Mouse (Mus musculus) liver, embryonic 11.5 days (tissue): ENCODE data around the gene Fam198b. TPM values are rescaled to one million over a fixed set of nuclear protein-coding genes. Genes with fewer than 3 reads are reported as not detected.
A peak's percentile ranks its signal among the peaks of the same experiment; 100 is the strongest.

Experiments
- ATAC-seq: fragments of 200-750 bp; cut with Nextera tagmentation; replicated peaks from 2 replicates; pipeline ENCODE4 v1.8.0; 2017; ENCODE audit warnings: moderate number of reproducible peaks, mild to moderate bottlenecking, moderate TSS enrichment, moderate library complexity; ENCODE audit not compliant: low FRiP score
- DNase-seq: peaks from one replicate; pipeline ENCODE4 v3.0.0-alpha.2; 2017; ENCODE audit warnings: low spot score
- H3K27ac ChIP-seq: fragments of 300-500 bp; sonication (generic); 2 replicates; pipeline ENCODE4 v1.5.1; 2014; ENCODE audit warnings: mild to moderate bottlenecking, low read depth, low read length, control low read depth
- H3K27me3 ChIP-seq: fragments of 300-500 bp; sonication (generic); replicated peaks from 2 replicates; pipeline ENCODE4 v1.6.1; 2014; ENCODE audit warnings: low read length, mixed read lengths; ENCODE audit not compliant: control insufficient read depth, insufficient read depth
- H3K36me3 ChIP-seq: fragments of 300-500 bp; sonication (generic); 2 replicates; pipeline ENCODE4 v1.6.1; 2014; ENCODE audit warnings: mild to moderate bottlenecking, low read length, moderate library complexity, mixed read lengths; ENCODE audit not compliant: control insufficient read depth, insufficient read depth
- H3K4me1 ChIP-seq: fragments of 300-500 bp; sonication (generic); replicated peaks from 2 replicates; pipeline ENCODE4 v1.6.1; 2014; ENCODE audit warnings: low read length, mixed read lengths; ENCODE audit not compliant: control insufficient read depth, insufficient read depth
- H3K4me2 ChIP-seq: fragments of 300-500 bp; sonication (generic); 2 replicates; pipeline ENCODE4 v1.6.1; 2014; ENCODE audit warnings: mild to moderate bottlenecking, control low read depth, moderate library complexity
- H3K4me3 ChIP-seq: fragments of 300-500 bp; sonication (generic); 2 replicates; pipeline ENCODE4 v1.5.1; 2014; ENCODE audit warnings: low read depth, low read length, control low read depth
- H3K9ac ChIP-seq: fragments of 300-500 bp; sonication (generic); 2 replicates; pipeline ENCODE4 v1.6.1; 2014; ENCODE audit warnings: low read depth, low read length, control low read depth
- H3K9me3 ChIP-seq: fragments of 300-500 bp; sonication (generic); 2 replicates; pipeline ENCODE4 v1.6.1; 2016; ENCODE audit warnings: low read length, inconsistent platforms, mixed read lengths; ENCODE audit not compliant: control insufficient read depth
- WGBS: fragments of 180-500 bp; shearing (Covaris S2); extraction: QIAGEN DNeasy Blood & Tissue Kit; methylation state at CpG from one replicate; pipeline ENCODE4 v1.1.7; 2014; 5-methylcytosine and 5-hydroxymethylcytosine counted together
- polyA plus RNA-seq: library from polyadenylated mRNA; unstranded; fragments of >200 nt; fragmentation: Nextera tagmentation; extraction: Ambion mirVana; gene quantifications from 2 replicates; pipeline ENCODE4 v1.2.1, GENCODE M21; 2014

The Fam198b gene
- polyA plus RNA-seq, 1 experiment from 2014 or later, result 5.9 TPM

DNA sequence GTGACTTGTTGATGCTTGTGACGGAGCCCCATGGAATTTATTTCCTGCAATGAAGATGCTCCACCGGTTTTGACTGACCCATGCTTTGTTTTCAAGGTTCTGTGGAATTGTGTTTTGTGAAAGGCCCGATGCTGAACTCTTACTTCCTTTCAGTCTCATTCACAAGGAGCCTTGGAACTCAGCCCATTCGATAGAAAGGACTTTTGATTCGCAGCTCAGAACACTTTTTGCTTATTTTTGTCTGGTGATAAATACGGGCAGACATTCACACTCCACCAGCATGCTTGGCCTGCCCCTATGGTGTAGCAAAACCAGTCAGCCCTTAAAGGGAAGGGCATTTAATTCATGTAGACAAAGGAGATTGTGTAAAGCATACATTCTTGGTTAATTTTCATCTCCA lies 19.5 kb downstream of the Fam198b start:
- 79% methylated on average over 6 of the region's 6 CpGs for WGBS
- no peak overlapping the region for H3K27ac ChIP-seq

GRCm38 (mm10) chr3:79904238-79904757 lies 20.0 kb downstream of the Fam198b start:
- no peak overlapping the region for H3K27ac ChIP-seq

More for the DNA sequence above, 19.5 kb downstream of the Fam198b start:
- Histone ChIP-seq H3K4me2 (no peak overlapping the region), H3K9me3 (no peaks in the 10 kb centered on the region), H3K9ac (no peak overlapping the region), H3K4me3 (no peak overlapping the region), H3K36me3 (no peaks in the 10 kb centered on the region), H3K27me3 (no peaks in the 10 kb centered on the region), H3K4me1 (peaks cover 9% of the 10 kb centered on the region)
- ATAC-seq (no peak), DNase-seq (peak; percentile 22)

GRCm38 (mm10) chr3:79905397-79905796 lies 21.1 kb downstream of the Fam198b start:
- Histone ChIP-seq H3K9ac (no peak overlapping the region), H3K4me2 (no peak overlapping the region), H3K4me1 (peaks cover 9% of the 10 kb centered on the region), H3K9me3 (no peaks in the 10 kb centered on the region), H3K36me3 (no peaks in the 10 kb centered on the region), H3K4me3 (no peak overlapping the region), H3K27me3 (no peaks in the 10 kb centered on the region), H3K27ac (no peak overlapping the region)
- DNase-seq (no peak), ATAC-seq (no peak)

More at GRCm38 (mm10) chr3:79904238-79904757, 20.0 kb downstream of the Fam198b start:
- Histone ChIP-seq H3K9ac (no peak overlapping the region), H3K4me2 (no peak overlapping the region), H3K4me3 (no peak overlapping the region), H3K9me3 (no peaks in the 10 kb centered on the region), H3K36me3 (no peaks in the 10 kb centered on the region), H3K4me1 (peaks cover 9% of the 10 kb centered on the region), H3K27me3 (no peaks in the 10 kb centered on the region)
- ATAC-seq, result no peak
- 75% methylated on average over 10 of the region's 10 CpGs for WGBS
- no peak for DNase-seq

GRCm38 (mm10) chr3:79906250-79907045 lies 22.1 kb downstream of the Fam198b start:
- 46% methylated on average over 5 of the region's 5 CpGs for WGBS
- Histone ChIP-seq H3K9me3 (no peaks in the 10 kb centered on the region), H3K27ac (no peak overlapping the region), H3K9ac (no peak overlapping the region), H3K4me2 (no peak overlapping the region; the same call in 1 of the 2 replicates), H3K36me3 (no peaks in the 10 kb centered on the region), H3K4me1 (peaks cover 9% of the 10 kb centered on the region), H3K27me3 (no peaks in the 10 kb centered on the region), H3K4me3 (no peak overlapping the region)
- DNase-seq, result peak; percentile 17
- ATAC-seq, result no peak

DNA sequence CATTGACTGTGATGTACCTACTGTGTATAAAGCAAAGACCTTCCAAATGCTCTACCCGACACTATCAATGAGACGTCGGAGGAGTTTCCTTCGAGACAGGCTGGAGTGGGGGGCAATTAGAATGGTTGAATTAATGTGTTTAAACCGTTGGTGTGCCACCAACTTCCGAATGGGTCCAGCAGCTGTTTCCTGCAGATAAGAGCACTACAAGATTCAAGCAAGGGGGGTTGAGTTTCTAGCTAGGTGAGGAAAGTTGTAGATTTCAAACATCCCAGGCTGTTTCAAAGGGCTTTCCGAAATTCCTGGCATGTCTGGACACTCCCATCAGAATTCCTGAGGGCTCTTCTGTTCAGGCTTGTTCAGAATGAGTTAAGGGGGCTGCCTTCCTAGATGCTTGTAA lies 22.9 kb downstream of the Fam198b start:
- no peak for DNase-seq
- no peaks in the 10 kb centered on the region for H3K36me3 ChIP-seq
- peak overlapping the region; percentile 35; the same call in 1 of the 2 replicates for H3K4me2 ChIP-seq
- H3K9ac ChIP-seq, result no peak overlapping the region
- no peak overlapping the region for H3K27ac ChIP-seq
- WGBS, result 25% methylated on average over 7 of the region's 7 CpGs
- peak; percentile 64 for ATAC-seq
- no peak overlapping the region for H3K4me3 ChIP-seq
- H3K4me1 ChIP-seq, result peaks cover 9% of the 10 kb centered on the region
- no peaks in the 10 kb centered on the region for H3K9me3 ChIP-seq
- no peaks in the 10 kb centered on the region for H3K27me3 ChIP-seq

GRCm38 (mm10) chr3:79910375-79911141 lies 26.2 kb downstream of the Fam198b start:
- Histone ChIP-seq H3K36me3 (no peaks in the 10 kb centered on the region), H3K9me3 (no peaks in the 10 kb centered on the region), H3K27ac (no peak overlapping the region), H3K4me2 (no peak overlapping the region), H3K4me3 (no peak overlapping the region), H3K27me3 (peaks cover 5% of the 10 kb centered on the region; the same call in 1 of the 2 replicates), H3K9ac (no peak overlapping the region), H3K4me1 (peaks cover 9% of the 10 kb centered on the region)
- 46% methylated on average over 10 of the region's 10 CpGs for WGBS
- ATAC-seq (no peak), DNase-seq (no peak)

- H3K4me2 ChIP-seq, result no peak overlapping the region
- H3K4me3 ChIP-seq, result no peak overlapping the region
- H3K9ac ChIP-seq, result no peak overlapping the region
- ATAC-seq, result no peak
- DNase-seq, result no peak
- no peaks in the 10 kb centered on the region for H3K9me3 ChIP-seq
- peaks cover 5% of the 10 kb centered on the region; the same call in 1 of the 2 replicates for H3K27me3 ChIP-seq
- H3K36me3 ChIP-seq, result no peaks in the 10 kb centered on the region
- no peak overlapping the region for H3K27ac ChIP-seq
- H3K4me1 ChIP-seq, result peaks cover 9% of the 10 kb centered on the region
- WGBS, result 40% methylated on average over 3 of the region's 3 CpGs
Observed at GRCm38 (mm10) chr3:79911166-79911565, 26.8 kb downstream of the Fam198b start.

DNA sequence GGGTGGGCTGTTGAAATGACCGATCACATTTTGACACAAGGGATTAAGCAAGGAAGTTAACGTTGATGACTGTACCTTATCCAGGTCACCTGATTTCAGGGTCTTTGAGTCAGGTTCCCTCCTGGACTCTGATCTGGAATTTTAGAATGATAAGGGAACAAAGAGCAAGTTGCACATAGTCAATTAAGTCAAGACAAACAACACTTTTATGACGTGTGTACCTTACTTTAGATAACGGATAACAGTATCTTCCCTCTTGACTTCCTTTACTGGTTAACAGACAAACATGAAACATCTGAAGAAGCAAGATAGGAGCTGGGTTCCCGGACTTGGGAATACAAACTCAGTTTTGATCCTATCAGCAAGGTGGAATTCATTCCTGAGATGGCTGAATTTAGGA lies 29.7 kb downstream of the Fam198b start:
- Histone ChIP-seq H3K27ac (no peak overlapping the region), H3K9me3 (no peaks in the 10 kb centered on the region), H3K4me1 (no peaks in the 10 kb centered on the region; the same call in 1 of the 2 replicates), H3K4me2 (no peak overlapping the region), H3K9ac (no peak overlapping the region), H3K27me3 (peaks cover 5% of the 10 kb centered on the region; the same call in 1 of the 2 replicates), H3K4me3 (no peak overlapping the region), H3K36me3 (no peaks in the 10 kb centered on the region)
- ATAC-seq, result no peak
- DNase-seq, result no peak
- 41% methylated on average over 5 of the region's 5 CpGs for WGBS
